Mouse (Mus musculus): ENCODE measurements around the gene Ccdc180.

DNA sequence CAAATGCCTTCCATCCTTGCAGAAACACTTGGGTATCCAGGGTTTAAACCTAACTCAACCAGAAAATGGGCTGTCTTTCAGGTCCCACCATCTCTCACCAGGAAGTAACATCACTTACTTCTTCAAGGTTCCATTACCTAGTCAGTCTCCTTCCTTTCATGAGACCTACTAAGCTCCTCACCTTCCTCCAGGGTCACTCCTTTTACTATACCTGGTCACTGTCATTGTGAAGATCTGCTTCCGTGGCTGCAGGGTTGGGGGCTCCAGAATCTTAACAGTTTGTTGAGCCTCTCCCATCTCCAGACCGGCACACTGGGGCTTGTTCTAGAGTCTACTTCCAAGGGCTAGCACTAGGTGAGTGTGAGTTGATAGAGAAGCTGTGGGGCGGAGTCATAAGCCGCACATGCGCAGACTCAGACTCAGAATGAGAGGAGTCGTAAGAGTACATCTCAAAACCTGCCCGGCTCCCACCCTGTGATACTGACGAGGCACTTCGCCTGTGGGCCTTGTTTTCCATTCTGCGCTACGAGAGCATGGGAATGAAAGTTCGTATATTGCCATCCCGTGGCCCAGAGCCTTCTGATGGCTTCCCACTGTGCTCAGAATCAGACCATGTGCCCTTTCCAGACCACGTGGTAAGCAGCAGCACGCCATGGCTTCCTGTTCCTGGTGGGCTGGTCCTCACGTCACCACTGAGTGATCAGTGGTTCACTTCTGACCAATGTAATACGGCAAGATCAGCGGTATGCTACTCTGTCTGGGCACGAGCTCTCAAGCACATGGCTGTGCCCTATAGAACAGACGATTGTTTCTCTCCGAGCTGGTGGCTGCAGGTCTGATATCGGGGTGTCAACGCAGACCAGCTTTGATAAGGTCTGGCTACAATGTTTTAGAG lies 63.2 kb downstream of the Ccdc180 start:
- TF ChIP-seq POLR2AphosphoS5 (IDR thresholded peaks at IDR 0.05; ENCODE audit: insufficient replicate concordance, low read depth, low read length) (no peak), CTCF (IDR thresholded peaks at IDR 0.05; ENCODE audit: low read depth, low read length) (no peak), GATA1 (IDR thresholded peaks at IDR 0.05; ENCODE audit: borderline replicate concordance, low read length) (no peak), TAL1 (conservative IDR thresholded peaks at IDR 0.05; ENCODE audit: low read depth, low read length) (no peak)

Measured in G1E (cell line).